10 mouse cellular contexts compared by ENCODE assay signal in the genomic region with DNA sequence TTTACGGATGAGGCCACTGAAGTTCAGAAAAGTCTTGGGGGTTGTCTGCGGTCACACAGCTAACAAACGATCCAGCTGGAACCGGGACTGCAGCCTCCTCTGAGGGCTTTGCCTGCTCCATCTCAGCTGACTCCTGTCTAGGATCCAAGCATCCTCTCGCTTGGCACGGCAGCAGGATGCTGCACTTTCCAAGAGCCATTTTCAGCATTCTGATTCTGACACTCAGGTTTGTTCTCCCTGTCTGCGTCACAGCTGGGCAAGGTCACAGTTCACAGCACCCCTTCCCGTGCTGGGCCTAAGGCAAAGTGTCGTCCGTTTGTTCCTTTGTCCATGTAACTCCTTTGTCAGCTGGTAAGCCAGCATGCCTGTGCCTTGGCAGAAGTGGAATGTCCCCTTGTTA.
A peak's percentile ranks its signal among the peaks of the same experiment; 100 is the strongest.
DNase-seq lines count a peak whose midpoint lies in the region; ATAC-seq and TF ChIP-seq lines count a peak whose summit lies in the region.
"Had no signal": no experiment of that assay in that cellular context is flagged by ENCODE, and none has a peak within 500 bp of the region (broad histone marks: within the 10 kb centered on the region; RNA-seq: fewer than 3 reads in every experiment).

No protein-coding gene starts in this region.

- intact Hi-C loops in gastrocnemius, adult 2 months (cut with DNase I): no loop called here
- intact Hi-C loops in heart, postnatal 10 days (cut with DNase I): no loop called here

- ATAC-seq in embryonic facial prominence, embryonic 12.5 days (ENCODE audit: insufficient number of reproducible peaks, insufficient read depth, low FRiP score, low TSS enrichment): no peak
- no peak for ATAC-seq in midbrain, embryonic 15.5 days (replicated peaks)

- H3K36me3 ChIP-seq in embryonic facial prominence, embryonic 12.5 days: peaks cover 52% of the 10 kb centered on the region
- peaks cover 5% of the 10 kb centered on the region; the same call in 1 of the 2 replicates for H3K36me3 ChIP-seq in midbrain, embryonic 15.5 days (replicated peaks)

- no peak overlapping the region for H3K9ac ChIP-seq in embryonic facial prominence, embryonic 12.5 days
- H3K9ac ChIP-seq in midbrain, embryonic 15.5 days: no peak overlapping the region
- H3K9ac ChIP-seq: liver, embryonic 14.5 days had no signal

- no peaks in the 10 kb centered on the region for H3K9me3 ChIP-seq in embryonic facial prominence, embryonic 12.5 days
- no peaks in the 10 kb centered on the region for H3K9me3 ChIP-seq in midbrain, embryonic 15.5 days

- DNase-seq in gastrocnemius, adult 2 months: peak; percentile 63
- no peak for DNase-seq in gastrocnemius, postnatal 4 days (ENCODE audit: low spot score in 2 of 2)
- DNase-seq in heart, postnatal 10 days: peak; percentile 63 to 64
- no peak for DNase-seq in right cerebral cortex, postnatal 10 days (ENCODE audit: low spot score in 2 of 2)
- DNase-seq in layer of hippocampus, adult 9-10 months (ENCODE audit: low spot score): no peak
- no peak for DNase-seq in frontal cortex, postnatal 10 days (ENCODE audit: low spot score in 2 of 2)
- DNase-seq: kidney, postnatal 14 days had no signal

- peaks cover 54% of the 10 kb centered on the region for H3K4me1 ChIP-seq in embryonic facial prominence, embryonic 12.5 days
- peaks cover 71% of the 10 kb centered on the region for H3K4me1 ChIP-seq in midbrain, embryonic 15.5 days

- H3K4me2 ChIP-seq in embryonic facial prominence, embryonic 12.5 days (replicated peaks): no peak overlapping the region
- no peak overlapping the region for H3K4me2 ChIP-seq in midbrain, embryonic 15.5 days

- no peak overlapping the region for H3K27ac ChIP-seq in gastrocnemius, adult 2 months
- peak overlapping the region; percentile 88; the same call in 1 of the 2 replicates for H3K27ac ChIP-seq in embryonic facial prominence, embryonic 12.5 days
- peak overlapping the region; percentile 96 for H3K27ac ChIP-seq in midbrain, embryonic 15.5 days
- H3K27ac ChIP-seq: liver, embryonic 14.5 days had no signal

- no peak for TF ChIP-seq CTCF in gastrocnemius, adult 2 months (IDR thresholded peaks at IDR 0.05)

- WGBS in embryonic facial prominence, embryonic 12.5 days: 77% methylated on average over 10 of the region's 10 CpGs
- 57% methylated on average over 10 of the region's 10 CpGs for WGBS in midbrain, embryonic 15.5 days

- H3K4me3 ChIP-seq in gastrocnemius, adult 2 months: no peak overlapping the region
- H3K4me3 ChIP-seq in embryonic facial prominence, embryonic 12.5 days: no peak overlapping the region
- no peak overlapping the region for H3K4me3 ChIP-seq in midbrain, embryonic 15.5 days

- no peaks in the 10 kb centered on the region for H3K27me3 ChIP-seq in embryonic facial prominence, embryonic 12.5 days
- no peaks in the 10 kb centered on the region for H3K27me3 ChIP-seq in midbrain, embryonic 15.5 days (replicated peaks)

Comparison
In these comparisons a context has a peak if more than half of its experiments do, and no peak if none do; other contexts are left out.
1. DNase-seq: peak in gastrocnemius, adult 2 months (single experiment) and heart, postnatal 10 days (2 of 2); none in gastrocnemius, postnatal 4 days (0 of 2), right cerebral cortex, postnatal 10 days (0 of 2), layer of hippocampus, adult 9-10 months (single experiment) and frontal cortex, postnatal 10 days (0 of 2).